Mouse (Mus musculus) c-Kit-positive CD71-positive TER-119-negative erythroid progenitor cells, embryonic 14.5 days (primary cell): ENCODE results near the gene Tmem116.

Experiments
- DNase-seq: peaks from one replicate; pipeline ENCODE4 v3.0.0-alpha.2; 2013; ENCODE audit warnings: low read depth

Tmem116 gene

GRCm38 (mm10) chr5:121540066-121540465 is 88.4 kb downstream of the Tmem116 start:
- DNase-seq = no peak

DNA sequence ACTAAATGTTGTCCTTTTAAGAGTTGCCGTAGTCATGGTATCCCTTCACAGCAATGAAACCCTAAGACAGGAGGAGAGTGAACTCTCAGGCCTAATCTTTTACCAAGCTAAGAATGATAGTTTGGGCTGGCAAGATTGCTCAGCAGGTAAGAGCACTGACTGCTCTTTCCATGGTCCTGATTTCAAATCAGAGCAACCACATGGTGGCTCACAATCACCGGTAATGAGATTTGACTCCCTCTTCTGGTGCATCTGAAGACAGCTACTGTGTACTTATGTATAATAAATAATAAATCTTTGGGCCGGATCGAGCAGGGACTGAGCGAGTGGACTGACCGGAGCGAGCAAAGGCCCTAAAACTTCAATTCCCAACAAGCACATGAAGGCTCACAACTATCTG is 89.5 kb downstream of the Tmem116 start:
- DNase-seq = no peak

- no peak for DNase-seq
These were observed 91.7 kb downstream of the Tmem116 start for GRCm38 (mm10) chr5:121543370-121543769.

- no peak for DNase-seq
These were observed 93.5 kb downstream of the Tmem116 start, which contains the start of the genes Adam1a and Gm42878 for GRCm38 (mm10) chr5:121544910-121545792. TSS of gene Adam1a (minus strand) at chr5:121545482. TSS of gene Gm42878 (minus strand) at chr5:121545482.

GRCm38 (mm10) chr5:121545793-121546529 is 94.3 kb downstream of the Tmem116 start, which contains the start of gene Mapkapk5:
TSS of gene Mapkapk5 (minus strand) at chr5:121545905.
- DNase-seq = peak; percentile 91

DNA sequence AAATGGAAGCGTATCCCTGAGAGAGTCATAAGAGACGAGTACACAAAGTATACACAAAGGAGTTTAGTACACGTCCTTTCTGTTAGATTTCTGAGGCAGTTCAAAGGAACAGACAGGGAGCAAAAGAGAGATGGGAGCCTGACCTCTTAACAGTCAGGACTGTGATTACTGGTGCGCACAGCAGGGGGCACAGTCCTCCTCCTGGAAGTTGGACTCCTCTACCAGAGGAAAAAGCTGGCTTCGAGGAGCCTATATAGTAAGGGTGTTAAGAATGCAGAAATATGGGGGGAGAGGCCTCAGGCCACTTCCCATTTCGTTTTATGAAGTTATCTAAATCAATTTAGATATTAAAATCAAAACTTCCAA is 94.8 kb downstream of the Tmem116 start:
- peak; percentile 55 for DNase-seq

- no peak for DNase-seq
These were observed 95.4 kb downstream of the Tmem116 start for GRCm38 (mm10) chr5:121547084-121547483.

DNA sequence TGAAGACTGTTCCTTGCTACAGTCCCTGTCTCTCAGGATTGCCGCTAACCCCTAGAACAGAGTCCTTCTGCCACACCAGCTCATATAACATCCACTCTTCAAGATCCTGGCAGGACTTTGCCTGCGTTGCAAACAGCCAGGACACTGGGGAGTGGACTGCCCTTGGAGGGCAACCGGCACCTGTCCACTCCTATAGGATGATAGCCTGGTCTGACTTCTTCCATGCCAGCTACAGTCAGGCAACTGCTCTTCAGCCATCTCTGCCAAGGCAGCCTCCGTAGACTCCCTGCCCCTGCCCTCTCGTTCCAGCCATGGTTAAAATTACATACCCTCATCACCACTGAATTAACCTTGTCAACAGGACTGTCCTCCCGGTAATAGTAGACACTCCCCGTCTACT is 97.5 kb downstream of the Tmem116 start:
- DNase-seq = no peak

GRCm38 (mm10) chr5:121562436-121562835 is 110.7 kb downstream of the Tmem116 start:
- DNase-seq = no peak

- DNase-seq = peak; percentile 77
These were observed 112.8 kb downstream of the Tmem116 start for GRCm38 (mm10) chr5:121564468-121564895.

- DNase-seq = no peak
These were observed 114.5 kb downstream of the Tmem116 start for GRCm38 (mm10) chr5:121566035-121566681.

DNA sequence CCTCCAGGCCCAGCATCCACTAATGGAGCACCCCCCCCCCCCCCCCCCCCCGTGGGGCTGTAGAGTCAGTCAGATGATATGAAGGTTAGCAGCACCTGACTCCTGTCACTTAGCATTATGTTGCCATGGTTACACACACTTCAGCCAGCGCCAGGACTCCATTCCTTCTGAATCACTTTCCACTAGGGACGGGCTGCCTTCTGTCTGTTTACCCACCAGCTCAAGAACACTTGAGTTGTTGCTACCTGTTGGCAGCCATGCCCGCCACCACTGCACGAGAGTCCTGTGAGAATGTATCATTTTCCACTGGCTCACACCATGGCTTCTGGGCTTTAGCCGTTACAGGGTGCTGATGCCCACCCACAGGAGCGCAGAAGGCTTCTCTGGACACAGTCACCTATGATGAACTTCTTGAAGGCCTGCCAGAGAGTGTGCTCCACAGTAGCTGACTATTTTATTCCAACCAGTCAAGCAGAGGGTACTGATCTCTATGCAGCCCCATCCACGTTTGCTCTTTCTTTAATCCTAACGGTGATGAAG is 118.3 kb downstream of the Tmem116 start:
- DNase-seq = no peak

DNA sequence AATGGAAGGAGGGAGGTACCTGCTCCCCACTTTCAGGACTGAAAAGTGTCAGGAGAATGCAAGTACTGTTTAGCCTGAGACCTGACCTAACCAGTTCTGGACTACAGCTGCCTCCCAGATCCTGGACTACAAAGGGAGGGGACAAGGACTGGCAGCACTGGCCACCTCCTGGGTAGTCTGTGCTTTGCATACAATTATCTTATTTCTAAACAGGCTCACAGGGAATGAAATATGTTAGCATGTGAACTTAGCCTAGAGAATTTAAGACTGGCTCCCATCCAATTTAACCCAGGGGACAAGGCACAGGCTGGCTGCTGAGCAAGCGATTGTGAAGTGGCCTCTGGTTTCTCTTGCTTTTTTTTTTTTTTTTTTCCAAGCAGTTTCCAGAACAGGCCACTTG is 119.1 kb downstream of the Tmem116 start:
- no peak for DNase-seq
